Mouse (Mus musculus) stomach, postnatal 0 days (tissue): Measurements from ENCODE around the gene Bhlha9. TPM values are rescaled to one million over a fixed set of nuclear protein-coding genes. Genes with fewer than 3 reads are reported as not detected.

ENCODE experiments used
- ATAC-seq: fragments of 200-750 bp; cut with Nextera tagmentation; 2 replicates; pipeline ENCODE4 v1.8.0; 2017; ENCODE audit not compliant: low FRiP score, low TSS enrichment
- DNase-seq: peaks from one replicate; pipeline ENCODE4 v3.0.0-alpha.2; 2016; ENCODE audit warnings: low spot score
- H3K27ac ChIP-seq: fragments of 300-500 bp; sonication (generic); replicated peaks from 2 replicates; pipeline ENCODE4 v1.5.1; 2014; ENCODE audit warnings: mild to moderate bottlenecking, control low read depth
- H3K27me3 ChIP-seq: fragments of 300-500 bp; sonication (generic); 2 replicates; pipeline ENCODE4 v1.6.1; 2014; ENCODE audit warnings: low read length; ENCODE audit not compliant: control insufficient read depth, insufficient read depth
- H3K36me3 ChIP-seq: fragments of 300-500 bp; sonication (generic); 2 replicates; pipeline ENCODE4 v1.6.1; 2014; ENCODE audit warnings: low read length, mixed read lengths; ENCODE audit not compliant: control insufficient read depth, insufficient read depth
- H3K4me1 ChIP-seq: fragments of 300-500 bp; sonication (generic); replicated peaks from 2 replicates; pipeline ENCODE4 v1.6.1; 2014; ENCODE audit warnings: antibody characterized with exemption; ENCODE audit not compliant: control insufficient read depth, insufficient read depth
- H3K4me2 ChIP-seq: fragments of 300-500 bp; sonication (generic); replicated peaks from 2 replicates; pipeline ENCODE4 v1.6.1; 2014; ENCODE audit warnings: low read depth, mild to moderate bottlenecking, control low read depth, moderate library complexity
- H3K4me3 ChIP-seq: fragments of 300-500 bp; sonication (generic); 2 replicates; pipeline ENCODE4 v1.5.1; 2014; ENCODE audit warnings: low read depth, low read length, control low read depth
- H3K9ac ChIP-seq: fragments of 300-500 bp; sonication (generic); 2 replicates; pipeline ENCODE4 v1.6.1; 2014; ENCODE audit warnings: mild to moderate bottlenecking, low read length, control low read depth, mixed read lengths
- H3K9me3 ChIP-seq: fragments of 300-500 bp; sonication (generic); 2 replicates; pipeline ENCODE4 v1.6.1; 2016; ENCODE audit warnings: low read length; ENCODE audit not compliant: control insufficient read depth
- CTCF ChIP-seq: IDR thresholded peaks from 2 replicates; pipeline ENCODE4 v1.5.1; 2016; ENCODE audit warnings: antibody characterized with exemption, low read depth, mild to moderate bottlenecking, moderate library complexity
- EP300 ChIP-seq: optimal IDR thresholded peaks from 2 replicates; pipeline ENCODE3; 2016; ENCODE audit warnings: antibody characterized with exemption
- WGBS: fragments of 180-500 bp; shearing (Covaris S2); extraction: QIAGEN DNeasy Blood & Tissue Kit; methylation state at CpG from one replicate; pipeline ENCODE4 v1.1.7; 2014; 5-methylcytosine and 5-hydroxymethylcytosine counted together
- polyA plus RNA-seq: library from polyadenylated mRNA; unstranded; fragments of >200 nt; fragmentation: Nextera tagmentation; extraction: Ambion mirVana; gene quantifications from 2 replicates; pipeline ENCODE4 v1.2.1, GENCODE M21; 2015

Gene Bhlha9
- polyA plus RNA-seq: not detected in 2 replicates

DNA sequence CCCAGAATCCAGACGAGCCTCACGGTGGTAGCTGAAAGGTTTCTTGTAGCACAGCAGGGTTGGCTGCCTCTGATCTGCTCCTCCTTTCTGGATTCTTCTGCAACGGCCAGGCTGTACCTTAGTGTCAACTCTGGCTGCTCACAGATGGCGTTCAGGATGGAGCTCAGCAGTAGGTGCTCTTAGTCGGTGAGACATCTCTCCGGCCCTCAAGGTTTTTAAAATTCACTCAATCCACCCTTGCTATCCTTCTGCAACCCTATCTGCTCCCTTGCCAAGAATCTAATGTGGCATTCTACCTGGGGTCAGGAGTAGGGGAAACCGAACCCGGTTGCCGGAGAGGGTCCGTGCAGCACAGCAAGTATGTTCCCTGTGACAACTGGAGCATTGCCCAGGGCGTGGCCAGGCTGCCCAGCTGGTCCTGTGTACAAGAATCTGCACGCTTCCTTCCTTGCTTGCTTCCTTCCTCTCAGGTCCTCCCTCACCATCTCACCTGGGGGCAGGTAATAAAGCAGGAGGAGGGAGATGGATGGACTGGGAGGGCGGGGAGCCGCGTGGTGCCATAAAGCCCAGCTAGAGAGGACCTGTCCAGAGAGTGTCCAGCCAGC is at the start of gene Bhlha9:
Gene Bhlha9 (plus strand): TSS at position 600 of the 605 bp plus-strand sequence.
- no peak for TF ChIP-seq EP300
- TF ChIP-seq CTCF: no peak
- H3K27ac ChIP-seq: no peak within 1 kb of the TSS
- H3K4me2 ChIP-seq: peak within 1 kb of the TSS; percentile 44
- H3K9me3 ChIP-seq: no peaks in the 10 kb centered on the region
- H3K4me1 ChIP-seq: no peaks in the 10 kb centered on the region
- peak within 1 kb of the TSS; percentile 19; the same call in 1 of the 2 replicates for H3K4me3 ChIP-seq
- peaks cover 4% of the 10 kb centered on the region; the same call in 1 of the 2 replicates for H3K27me3 ChIP-seq
- no peak for DNase-seq
- H3K36me3 ChIP-seq: no peaks in the 10 kb centered on the region
- 65% methylated on average over 15 of the region's 15 CpGs for WGBS
- no peak for ATAC-seq
- H3K9ac ChIP-seq: no peak within 1 kb of the TSS

DNA sequence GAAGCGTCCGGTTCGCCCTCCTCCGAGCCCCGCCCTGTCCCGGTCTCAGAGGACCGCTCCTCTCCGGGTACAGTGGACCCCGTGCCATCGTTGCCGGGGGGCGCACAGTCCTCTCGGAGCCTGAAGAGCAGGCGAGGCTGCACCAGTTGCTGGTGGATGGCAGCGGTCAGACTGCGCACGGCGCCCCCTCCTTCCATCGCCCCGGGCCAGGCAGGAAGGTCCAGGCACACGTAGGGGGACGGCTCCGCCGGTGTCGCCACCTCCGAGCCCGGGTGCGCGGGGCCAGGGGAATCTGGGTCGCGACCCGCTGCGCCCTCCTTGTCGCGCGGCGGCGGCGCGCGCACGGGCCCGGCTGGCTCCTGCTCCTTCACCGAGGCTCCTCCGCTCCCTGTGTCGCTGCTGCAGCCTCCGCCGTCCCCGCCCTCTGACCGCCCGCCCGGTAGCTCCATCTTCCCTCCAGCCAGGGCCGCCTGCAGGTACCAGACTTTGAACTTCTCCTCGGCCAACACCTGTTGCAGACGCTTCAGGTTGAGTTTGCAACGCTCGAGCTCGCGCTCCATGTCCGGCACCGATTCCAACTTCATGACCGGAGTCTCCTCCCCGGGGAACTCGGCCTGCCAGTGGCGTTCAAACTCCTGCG is 49.6 kb upstream of the Bhlha9 start:
- no peak for TF ChIP-seq EP300
- TF ChIP-seq CTCF: 0 out of 2 replicates have a peak, but pooled peaks have one; percentile 0
- Histone ChIP-seq H3K4me3 (peak overlapping the region; percentile 60), H3K36me3 (no peaks in the 10 kb centered on the region), H3K9ac (peak overlapping the region; percentile 54), H3K4me2 (peak overlapping the region; percentile 99), H3K9me3 (no peaks in the 10 kb centered on the region), H3K27ac (no peak overlapping the region), H3K4me1 (no peaks in the 10 kb centered on the region), H3K27me3 (0 out of 2 replicates have a peak, but pooled peaks cover 2% of the 10 kb centered on the region)
- under 1% methylated on average over 64 of the region's 66 CpGs for WGBS
- DNase-seq (peak; percentile 67), ATAC-seq (peak; percentile 57)

DNA sequence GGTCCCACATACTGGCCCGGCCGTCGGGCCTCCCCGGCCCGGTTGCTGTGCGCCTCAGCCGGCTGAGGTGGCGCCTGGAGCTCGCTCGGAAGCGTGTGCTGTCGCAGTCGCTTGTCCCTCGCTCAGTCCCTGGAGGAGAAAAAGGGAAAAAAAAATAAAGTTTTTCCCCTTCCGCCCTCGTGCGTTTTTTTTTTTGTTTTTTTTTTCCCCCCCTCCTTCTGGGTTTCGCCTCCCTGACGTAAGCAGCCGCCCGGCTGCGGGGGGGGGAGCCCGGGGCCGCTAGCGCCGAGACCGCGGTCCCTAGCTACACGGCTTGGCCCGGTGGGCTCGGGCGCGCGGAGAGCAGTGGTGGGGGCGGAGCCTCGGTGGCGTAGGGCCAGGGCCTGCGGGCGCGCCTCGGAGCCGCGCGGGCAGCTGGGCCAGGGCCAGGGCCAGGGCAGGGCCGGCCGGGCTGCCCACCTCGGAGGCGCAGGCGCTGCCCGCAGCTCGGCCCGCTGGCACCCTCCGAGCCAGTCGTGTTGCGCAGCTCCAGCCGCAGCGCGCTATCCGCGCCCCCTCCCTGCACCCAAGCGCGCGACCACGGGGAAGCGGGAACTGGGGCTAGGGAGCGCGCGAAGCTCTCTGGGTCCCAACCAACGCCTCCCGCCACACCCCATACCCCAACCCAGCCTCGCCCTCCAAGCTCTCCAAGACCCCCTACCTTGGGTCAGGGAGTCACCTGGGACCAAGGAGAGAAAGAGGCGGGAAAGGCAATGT is 48.9 kb upstream of the Bhlha9 start:
- Histone ChIP-seq H3K4me3 (peak overlapping the region; percentile 60), H3K9me3 (no peaks in the 10 kb centered on the region), H3K36me3 (no peaks in the 10 kb centered on the region), H3K4me2 (peak overlapping the region; percentile 99), H3K27me3 (0 out of 2 replicates have a peak, but pooled peaks cover 2% of the 10 kb centered on the region), H3K9ac (peak overlapping the region; percentile 54), H3K4me1 (no peaks in the 10 kb centered on the region), H3K27ac (0 out of 2 replicates have a peak overlapping the region, but pooled peaks have one; percentile 4)
- no peak for TF ChIP-seq EP300
- no peak for TF ChIP-seq CTCF
- WGBS: 3% methylated on average over 50 of the region's 72 CpGs
- DNase-seq: peak; percentile 69
- peak; percentile 69 for ATAC-seq

DNA sequence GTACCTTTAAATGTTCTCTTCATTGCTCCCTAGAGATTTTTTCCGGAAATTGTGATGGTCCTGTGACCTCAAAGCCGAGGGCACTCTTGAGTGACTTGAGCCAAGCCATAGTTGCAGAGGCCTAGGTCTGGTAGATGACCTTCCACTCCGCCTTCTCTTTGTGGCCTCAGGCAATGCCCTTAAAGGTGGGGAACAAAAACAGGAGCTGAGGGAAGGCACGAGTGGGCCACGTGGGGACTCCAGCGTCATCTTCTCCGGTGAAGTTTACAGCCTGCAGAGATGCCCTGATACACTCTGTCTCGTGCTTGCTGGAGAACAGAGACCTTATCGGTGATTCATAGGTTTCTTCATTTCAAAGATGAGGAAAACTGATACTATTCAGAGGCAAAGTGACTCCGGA is 48.2 kb upstream of the Bhlha9 start:
- 0 out of 2 replicates have a peak, but pooled peaks cover 2% of the 10 kb centered on the region for H3K27me3 ChIP-seq
- no peak for DNase-seq
- no peak overlapping the region for H3K9ac ChIP-seq
- H3K9me3 ChIP-seq: no peaks in the 10 kb centered on the region
- no peaks in the 10 kb centered on the region for H3K4me1 ChIP-seq
- peak overlapping the region; percentile 99 for H3K4me2 ChIP-seq
- ATAC-seq: no peak
- no peak overlapping the region for H3K27ac ChIP-seq
- WGBS: 71% methylated on average over 10 of the region's 10 CpGs
- TF ChIP-seq CTCF (no peak), EP300 (no peak)
- no peak overlapping the region; the same call in 1 of the 2 replicates for H3K4me3 ChIP-seq
- no peaks in the 10 kb centered on the region for H3K36me3 ChIP-seq

DNA sequence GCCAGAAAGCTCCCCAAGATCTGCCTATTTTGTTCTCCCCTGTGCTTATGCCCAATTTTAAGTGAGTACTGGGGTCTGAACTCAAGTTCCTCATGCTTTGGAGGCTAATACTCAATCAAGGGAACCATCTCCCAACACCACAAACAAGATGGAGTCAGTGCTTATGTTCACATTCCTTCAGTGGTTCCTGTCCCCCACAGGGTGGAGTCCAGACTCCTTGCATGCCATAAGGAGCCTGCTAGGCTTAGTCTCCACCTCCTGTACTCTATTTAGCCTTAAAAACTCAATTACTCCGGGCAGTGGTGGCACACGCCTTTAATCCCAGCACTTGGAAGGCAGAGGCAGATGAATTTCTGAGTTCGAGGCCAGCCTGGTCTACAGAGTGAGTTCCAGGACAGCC is 47.4 kb upstream of the Bhlha9 start:
- Histone ChIP-seq H3K4me3 (no peak overlapping the region), H3K4me1 (no peaks in the 10 kb centered on the region), H3K9me3 (no peaks in the 10 kb centered on the region), H3K9ac (no peak overlapping the region), H3K4me2 (no peak overlapping the region), H3K27ac (no peak overlapping the region), H3K36me3 (no peaks in the 10 kb centered on the region), H3K27me3 (0 out of 2 replicates have a peak, but pooled peaks cover 2% of the 10 kb centered on the region)
- no peak for DNase-seq
- 79% methylated on average over 3 of the region's 3 CpGs for WGBS
- no peak for ATAC-seq
- no peak for TF ChIP-seq CTCF
- TF ChIP-seq EP300: no peak
